Mouse (Mus musculus): ENCODE data around the gene Tceal7. TPM values are rescaled to one million over a fixed set of nuclear protein-coding genes. Genes with fewer than 3 reads are reported as not detected.
A peak's percentile ranks its signal among the peaks of the same experiment; 100 is the strongest.
"Not testable (repeated sequence)": the region's sequence is repeated elsewhere in the genome, so short reads cannot be mapped to it uniquely, and the experiment has no call there.

The Tceal7 gene
- total RNA-seq (2018; cell fraction: chromatin; rRNA removed) = not detected
- total RNA-seq (2018; cell fraction: cytosol; rRNA removed) = under 1 TPM in 4 of 26 experiments, not detected in 22; 0.17 to 0.21 (median 0.19) TPM
- not detected for total RNA-seq (2018; cell fraction: nucleus; rRNA removed)
- polyA plus RNA-seq (2018) = 0.90 TPM in 1 of 3 replicates, not detected in the others

DNA sequence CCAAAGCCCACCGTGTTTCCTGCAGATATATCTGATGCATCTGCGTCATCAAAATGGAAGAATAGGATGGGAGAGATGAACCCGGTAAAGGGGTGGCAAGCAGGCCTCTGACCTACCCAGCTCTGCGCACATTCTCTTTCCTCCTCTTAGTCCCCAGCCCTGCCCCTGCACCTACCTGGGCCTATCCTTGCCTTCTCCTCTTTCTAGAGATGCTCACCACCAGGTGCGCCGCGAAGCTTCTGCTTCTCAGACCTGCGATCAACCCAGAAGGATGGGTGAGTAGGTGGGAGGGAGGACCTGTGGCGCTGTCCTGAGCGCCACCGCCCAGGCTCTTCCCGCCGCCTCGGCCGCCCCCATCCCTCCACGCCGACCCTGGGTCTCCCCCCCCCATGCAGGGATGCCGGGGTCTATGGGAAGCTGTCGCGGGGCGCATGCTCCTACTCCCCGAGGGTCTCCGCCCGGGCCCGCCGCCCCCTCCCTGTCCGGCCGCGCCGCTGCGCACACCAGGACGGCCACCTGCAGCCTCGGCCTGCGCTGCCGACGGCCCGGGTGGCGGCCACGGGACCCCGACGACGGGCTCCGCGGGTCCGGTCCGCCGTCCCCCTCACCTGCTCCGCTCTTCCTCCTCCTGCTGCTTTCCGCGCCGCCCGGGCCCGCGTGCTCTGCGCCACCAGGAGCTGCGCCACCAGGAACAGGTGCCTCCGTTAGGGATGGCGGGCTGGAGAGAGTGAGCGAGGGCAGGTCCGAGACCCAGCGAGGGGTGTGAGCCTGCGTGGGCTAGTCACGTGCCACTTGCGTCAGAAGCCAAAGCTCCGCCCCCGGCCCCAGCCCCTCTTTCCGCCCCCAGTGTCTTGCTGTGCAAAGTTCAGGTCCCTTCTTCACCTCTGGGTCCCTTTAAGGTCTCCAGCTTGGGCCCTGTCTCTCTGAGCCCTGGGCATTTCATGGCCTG, at the start of gene Tceal7, which contains the start of gene Bex1:
Gene Tceal7, plus strand, starts transcription at position 51 of the 949 bp plus-strand sequence.
Gene Bex1, minus strand, starts transcription at position 785 of the 949 bp plus-strand sequence.
- WGBS (ENCODE audit: missing documents) = 66% methylated on average over 4 of the region's 67 CpGs
- not testable (repeated sequence) for H3K27ac ChIP-seq; H3K79me2 ChIP-seq (ENCODE audit: inconsistent target); H3K36me3 ChIP-seq (ENCODE audit: inconsistent target); H3K4me3 ChIP-seq (ENCODE audit: inconsistent target)

DNA sequence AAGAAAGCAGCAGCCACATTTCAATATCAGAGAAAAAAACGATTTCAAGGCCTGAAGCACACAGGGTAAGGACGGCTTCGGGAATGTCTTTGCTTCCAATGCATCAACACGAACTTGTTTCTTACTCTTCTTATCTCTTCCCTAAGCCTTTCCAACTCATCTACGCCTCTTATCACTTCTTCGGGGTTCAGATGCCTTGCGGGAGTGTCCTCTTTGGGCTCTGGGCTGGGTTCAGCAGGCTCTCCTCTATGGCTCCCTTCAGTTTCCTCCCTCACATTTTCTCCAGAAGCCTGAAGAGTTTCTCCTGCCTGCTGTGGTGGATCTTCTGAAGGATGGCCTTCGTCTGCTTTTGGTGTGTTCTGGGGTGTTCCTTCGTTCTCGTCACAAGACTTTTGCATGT, 44.0 kb upstream of the Tceal7 start:
- Histone ChIP-seq H3K4me3 (ENCODE audit: inconsistent target) (no peak overlapping the region), H3K36me3 (ENCODE audit: inconsistent target) (no peaks in the 10 kb centered on the region), H3K27ac (no peak overlapping the region), H3K79me2 (ENCODE audit: inconsistent target) (no peaks in the 10 kb centered on the region)
- 95% methylated on average over 10 of the region's 10 CpGs for WGBS (ENCODE audit: missing documents)

DNA sequence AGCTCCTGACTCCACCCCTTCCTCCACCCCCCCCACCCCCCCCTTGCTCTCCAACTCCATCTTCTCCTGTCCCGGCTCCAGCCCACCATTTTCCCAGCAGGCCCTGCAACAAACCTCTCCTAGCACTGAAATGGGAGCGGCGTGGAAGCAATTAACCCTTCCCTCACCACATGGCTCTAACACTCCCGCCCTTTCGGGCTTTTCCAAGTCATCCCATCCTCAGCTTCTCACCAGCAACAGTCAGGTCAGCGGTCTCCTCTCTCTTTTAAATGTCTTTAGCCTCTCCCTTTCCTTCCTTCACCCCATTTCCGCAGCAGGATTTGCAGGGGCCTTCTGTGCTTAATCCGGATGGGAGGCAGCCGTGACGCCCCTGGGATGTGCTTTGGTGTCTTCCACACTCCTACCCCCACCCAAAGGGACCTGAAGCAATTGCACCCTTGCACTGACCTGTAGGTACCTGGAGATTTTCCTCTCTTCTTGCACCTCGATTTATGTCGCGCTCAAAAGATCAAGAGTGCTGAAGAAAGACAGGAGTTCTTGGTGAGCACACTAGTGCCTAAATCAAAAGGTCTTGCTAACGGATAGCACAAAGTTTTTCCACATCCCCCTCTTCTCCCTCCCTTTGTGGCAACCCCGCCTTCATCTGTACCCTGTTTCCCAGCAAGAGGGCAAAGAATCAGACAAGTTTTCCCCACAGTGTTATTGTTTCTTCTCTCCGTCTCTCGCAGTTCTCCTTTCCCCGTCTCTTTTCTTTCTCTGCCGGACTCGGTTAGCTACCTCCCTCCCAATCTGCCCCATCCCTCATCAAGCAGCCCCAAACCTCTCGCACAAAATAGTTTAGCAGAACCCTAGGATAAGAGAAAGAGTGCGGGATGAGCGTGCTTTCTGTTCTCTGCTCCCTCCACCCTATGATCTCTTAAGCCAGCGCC, 43.1 kb upstream of the Tceal7 start:
- H3K4me3 ChIP-seq (ENCODE audit: inconsistent target) = peak overlapping the region; percentile 62
- H3K36me3 ChIP-seq (ENCODE audit: inconsistent target) = no peaks in the 10 kb centered on the region
- H3K27ac ChIP-seq = peak overlapping the region; percentile 59
- H3K79me2 ChIP-seq (ENCODE audit: inconsistent target) = no peaks in the 10 kb centered on the region
- 22% methylated on average over 18 of the region's 24 CpGs for WGBS (ENCODE audit: missing documents)

DNA sequence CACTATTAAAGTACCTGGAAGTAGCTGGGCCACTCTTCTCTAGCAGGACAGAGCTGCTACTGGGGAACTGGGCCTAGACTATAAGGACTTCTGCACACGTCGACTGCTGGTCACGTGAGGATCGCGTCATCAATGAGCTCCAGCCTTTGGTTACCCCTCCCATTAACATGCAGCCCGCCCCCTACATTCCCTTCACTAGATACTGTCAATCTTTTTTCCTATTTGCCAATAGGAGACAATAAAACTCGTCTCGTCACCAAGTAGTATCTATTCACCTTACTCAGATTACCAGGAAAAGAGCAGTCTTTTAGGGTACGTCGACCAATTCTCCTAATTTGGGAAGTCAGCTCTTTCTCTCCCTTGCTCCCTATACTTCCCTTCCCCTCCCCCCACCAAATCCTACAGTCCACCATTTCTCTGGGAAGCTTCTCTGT, 42.4 kb upstream of the Tceal7 start, which contains the start of gene Tceal8:
Gene Tceal8, minus strand, starts transcription at position 225 of the 434 bp plus-strand sequence.
- Histone ChIP-seq H3K4me3 (ENCODE audit: inconsistent target) (peak within 1 kb of the TSS; percentile 62), H3K27ac (peak within 1 kb of the TSS; percentile 59), H3K36me3 (ENCODE audit: inconsistent target) (no peaks in the 10 kb centered on the region), H3K79me2 (ENCODE audit: inconsistent target) (no peaks in the 10 kb centered on the region)
- 19% methylated on average over 10 of the region's 10 CpGs for WGBS (ENCODE audit: missing documents)

DNA sequence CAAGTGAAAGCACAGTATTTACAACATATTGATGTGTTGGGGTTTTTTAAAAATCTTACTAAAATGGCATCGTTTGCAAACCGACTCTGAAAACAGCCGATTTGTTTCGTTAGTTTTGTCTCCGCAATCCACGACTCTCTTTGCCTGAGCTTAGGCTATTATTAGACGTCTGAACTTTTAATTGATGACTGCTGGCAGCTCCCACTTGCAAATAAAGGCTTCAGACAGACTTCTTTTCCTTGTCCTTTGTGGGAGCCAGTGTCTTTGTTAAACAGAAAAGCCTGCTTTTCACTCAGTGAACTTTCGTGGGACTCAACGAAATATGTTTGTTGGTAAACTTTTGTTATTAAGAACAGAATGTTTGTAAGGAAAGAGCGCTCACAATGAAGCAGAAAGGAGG, 41.8 kb upstream of the Tceal7 start:
- no peak overlapping the region for H3K27ac ChIP-seq
- peak overlapping the region; percentile 62 for H3K4me3 ChIP-seq (ENCODE audit: inconsistent target)
- 53% methylated on average over 10 of the region's 10 CpGs for WGBS (ENCODE audit: missing documents)

DNA sequence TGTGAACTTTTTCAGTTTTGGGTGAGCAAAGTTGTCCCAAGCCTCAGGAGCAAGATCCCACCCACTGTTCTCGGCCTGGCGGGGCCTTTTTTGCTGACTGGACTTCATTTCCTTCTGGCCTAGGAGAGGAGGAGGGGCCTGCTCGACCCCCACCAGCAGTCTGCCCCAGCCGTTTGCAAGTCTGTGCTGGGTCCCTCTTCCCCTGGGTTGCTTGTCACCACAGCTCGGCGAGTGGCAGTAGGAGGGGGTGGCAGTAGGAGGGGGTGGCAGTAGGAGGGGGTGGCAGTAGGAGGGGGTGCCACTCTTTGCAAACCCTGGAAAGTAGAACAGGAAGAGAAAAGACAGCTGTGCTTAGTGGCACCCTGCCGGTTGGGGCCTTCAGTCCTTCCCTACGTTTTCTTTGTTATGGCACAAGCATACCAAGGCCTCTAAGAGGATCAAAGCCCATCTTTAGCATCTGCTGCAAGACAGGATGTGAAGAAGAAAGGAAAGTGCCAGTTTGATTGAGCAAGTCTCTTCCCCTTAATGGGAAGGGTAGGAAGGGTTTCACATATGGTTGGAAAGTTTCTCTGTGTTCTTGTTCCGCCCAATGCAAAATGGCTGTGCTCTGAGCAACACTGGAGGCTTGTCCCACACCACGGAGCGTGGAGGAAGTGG, 33.6 kb upstream of the Tceal7 start:
- H3K4me3 ChIP-seq (ENCODE audit: inconsistent target) = no peak overlapping the region
- no peaks in the 10 kb centered on the region for H3K36me3 ChIP-seq (ENCODE audit: inconsistent target)
- WGBS (ENCODE audit: missing documents) = 49% methylated on average over 7 of the region's 11 CpGs
- H3K27ac ChIP-seq = no peak overlapping the region
- H3K79me2 ChIP-seq (ENCODE audit: inconsistent target) = no peaks in the 10 kb centered on the region

More for the DNA sequence above, 41.8 kb upstream of the Tceal7 start:
- H3K79me2 ChIP-seq (ENCODE audit: inconsistent target) = no peaks in the 10 kb centered on the region
- H3K36me3 ChIP-seq (ENCODE audit: inconsistent target) = no peaks in the 10 kb centered on the region

DNA sequence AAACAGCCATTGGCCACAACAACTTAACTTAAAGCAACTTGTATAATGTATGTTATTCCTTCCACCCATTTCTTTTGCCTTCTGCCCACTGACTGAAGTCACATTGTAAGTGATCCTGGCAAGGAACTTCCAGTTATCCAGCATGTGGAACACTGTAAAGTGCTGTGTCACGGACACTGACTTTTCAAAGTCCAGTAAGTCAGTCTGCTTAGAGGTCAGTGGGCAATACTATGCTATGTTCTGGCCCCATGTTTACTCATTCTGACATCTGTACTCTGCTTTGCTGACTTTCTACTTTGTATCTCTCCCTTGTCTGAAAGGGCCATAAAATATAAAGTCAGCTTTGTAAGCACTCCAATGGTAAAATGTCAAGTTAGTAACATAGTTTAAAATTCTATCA, 31.5 kb upstream of the Tceal7 start:
- H3K36me3 ChIP-seq (ENCODE audit: inconsistent target) = no peaks in the 10 kb centered on the region
- H3K4me3 ChIP-seq (ENCODE audit: inconsistent target) = no peak overlapping the region
- no peaks in the 10 kb centered on the region for H3K79me2 ChIP-seq (ENCODE audit: inconsistent target)
- WGBS (ENCODE audit: missing documents) = 81% methylated on average over 1 of the region's 1 CpGs
- no peak overlapping the region for H3K27ac ChIP-seq

DNA sequence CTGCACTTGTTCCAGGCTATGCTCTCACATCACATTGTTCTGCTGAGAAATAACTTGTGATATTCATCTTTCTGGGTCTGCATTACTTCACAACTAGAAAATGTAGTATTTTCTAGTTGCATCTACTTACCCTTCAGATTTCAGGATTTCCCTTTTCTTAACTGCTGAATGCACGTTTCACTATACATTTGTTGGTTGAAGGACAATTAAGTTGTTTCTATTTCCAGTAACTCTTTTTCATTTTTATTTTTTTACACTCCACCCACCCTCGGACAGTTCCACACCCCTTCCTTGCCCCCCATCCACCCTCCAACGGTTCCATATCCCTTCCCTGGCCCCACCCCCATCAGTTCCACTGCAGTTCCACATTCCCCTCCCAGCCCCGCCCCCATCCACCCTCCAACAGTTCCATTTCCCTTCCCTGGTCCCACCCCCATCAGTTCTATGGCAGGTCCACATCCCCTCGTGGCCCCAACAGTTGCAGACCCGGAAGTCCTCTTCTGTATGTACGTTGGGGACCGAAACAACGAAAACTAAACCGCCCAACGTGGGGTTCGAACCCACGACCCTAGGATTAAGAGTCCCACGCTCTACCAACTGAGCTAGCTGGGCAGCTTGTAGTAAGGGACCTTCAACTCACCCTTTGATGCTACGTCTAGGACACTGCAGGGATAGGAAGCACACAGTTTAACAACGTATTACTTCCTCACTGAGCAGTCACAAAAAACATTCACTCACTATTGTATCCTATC, 19.2 kb upstream of the Tceal7 start:
- 77% methylated on average over 14 of the region's 16 CpGs for WGBS (ENCODE audit: missing documents)

DNA sequence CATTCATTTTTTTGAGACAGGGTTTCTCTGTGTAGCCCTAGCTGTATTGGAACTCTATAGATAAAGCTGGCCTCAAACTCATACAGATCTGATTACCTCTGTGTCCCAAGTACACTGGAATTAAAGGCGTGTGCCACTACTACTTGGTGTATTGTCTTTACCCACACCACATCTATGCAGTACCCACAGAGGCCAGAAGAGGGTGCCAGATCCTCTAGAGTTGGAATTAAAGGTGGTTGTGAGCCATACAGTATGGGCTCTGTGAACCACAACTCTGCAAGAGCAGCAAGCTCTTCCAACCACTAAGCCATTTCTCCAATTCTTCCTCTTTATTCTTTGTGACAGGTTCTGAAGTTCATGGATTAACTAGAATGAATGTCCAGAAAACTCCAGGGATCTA, 17.7 kb upstream of the Tceal7 start:
- no peak overlapping the region for H3K4me3 ChIP-seq (ENCODE audit: inconsistent target)
- H3K27ac ChIP-seq = no peak overlapping the region
- no CpG with 5 or more reads among the region's 1 CpGs for WGBS (ENCODE audit: missing documents)
- no peaks in the 10 kb centered on the region for H3K79me2 ChIP-seq (ENCODE audit: inconsistent target)
- no peaks in the 10 kb centered on the region for H3K36me3 ChIP-seq (ENCODE audit: inconsistent target)

More for the DNA sequence above, 19.2 kb upstream of the Tceal7 start:
- Histone ChIP-seq H3K79me2 (ENCODE audit: inconsistent target) (no peaks in the 10 kb centered on the region), H3K36me3 (ENCODE audit: inconsistent target) (no peaks in the 10 kb centered on the region), H3K4me3 (ENCODE audit: inconsistent target) (no peak overlapping the region), H3K27ac (no peak overlapping the region)

DNA sequence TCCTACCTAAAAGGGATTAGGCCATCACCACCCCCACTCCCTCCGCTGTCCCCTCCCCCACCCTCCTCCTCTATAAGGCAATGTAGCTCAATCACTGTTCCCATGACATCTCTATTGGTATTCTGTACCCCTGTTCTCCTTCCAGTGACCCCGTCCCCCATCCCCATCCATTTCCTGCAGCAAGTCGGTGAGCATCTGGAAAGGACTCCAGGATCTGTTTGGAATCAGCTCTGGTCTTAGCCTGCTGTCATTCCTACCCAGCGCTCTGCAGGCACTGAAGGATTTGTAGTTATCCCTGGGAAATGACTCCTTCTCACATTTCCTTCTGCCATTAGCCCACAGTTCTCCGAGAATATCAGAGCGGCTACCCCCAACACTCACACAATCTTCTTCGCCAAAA, 11.3 kb upstream of the Tceal7 start:
- Histone ChIP-seq H3K4me3 (ENCODE audit: inconsistent target) (no peak overlapping the region), H3K79me2 (ENCODE audit: inconsistent target) (no peaks in the 10 kb centered on the region), H3K36me3 (ENCODE audit: inconsistent target) (no peaks in the 10 kb centered on the region), H3K27ac (no peak overlapping the region)
- WGBS (ENCODE audit: missing documents) = 30% methylated on average over 6 of the region's 7 CpGs

DNA sequence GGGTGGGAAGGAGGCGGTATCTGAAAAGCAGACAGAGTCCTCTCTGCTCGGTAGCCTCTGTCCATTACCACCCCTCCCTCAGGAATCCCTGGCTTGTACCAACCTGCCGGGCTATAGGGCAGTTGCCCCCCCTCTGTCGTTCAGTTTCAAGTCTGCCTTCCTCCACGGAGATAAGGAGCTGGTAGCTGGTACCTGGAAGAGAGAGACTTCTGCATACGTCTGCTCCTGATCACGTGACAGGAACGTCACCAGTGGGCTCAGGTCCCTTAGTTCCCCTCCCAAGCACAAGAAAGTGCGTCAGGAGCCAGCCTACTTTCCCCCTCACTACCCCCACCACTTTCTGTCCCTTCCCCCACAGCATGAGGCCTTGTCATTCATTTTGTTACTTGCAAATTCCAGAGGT, 10.9 kb upstream of the Tceal7 start, which contains the start of gene Tceal5:
Gene Tceal5, minus strand, starts transcription at position 213 of the 403 bp plus-strand sequence.
- H3K27ac ChIP-seq = no peak within 1 kb of the TSS
- 18% methylated on average over 6 of the region's 9 CpGs for WGBS (ENCODE audit: missing documents)
- H3K79me2 ChIP-seq (ENCODE audit: inconsistent target) = no peaks in the 10 kb centered on the region
- no peak within 1 kb of the TSS for H3K4me3 ChIP-seq (ENCODE audit: inconsistent target)
- no peaks in the 10 kb centered on the region for H3K36me3 ChIP-seq (ENCODE audit: inconsistent target)

DNA sequence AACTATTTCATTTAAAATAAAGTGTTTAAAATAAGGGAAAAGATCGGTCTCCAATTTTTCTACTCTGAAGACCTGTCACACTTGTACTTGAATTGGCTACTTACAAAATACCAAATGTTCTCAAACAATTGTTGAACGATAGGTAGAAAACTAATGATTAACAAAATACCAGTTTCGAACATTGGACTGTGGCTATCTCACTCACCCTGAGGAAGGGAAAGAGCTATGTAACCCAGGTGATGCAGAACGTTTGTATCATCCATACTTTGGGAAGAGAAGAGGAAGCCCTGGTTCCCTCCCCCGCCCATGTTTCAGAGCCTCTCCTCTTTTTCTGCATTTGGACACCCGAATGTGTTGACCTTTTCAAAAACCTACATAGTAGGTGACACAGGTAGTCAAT, 10.2 kb upstream of the Tceal7 start:
- Histone ChIP-seq H3K36me3 (ENCODE audit: inconsistent target) (no peaks in the 10 kb centered on the region), H3K4me3 (ENCODE audit: inconsistent target) (no peak overlapping the region), H3K27ac (no peak overlapping the region), H3K79me2 (ENCODE audit: inconsistent target) (no peaks in the 10 kb centered on the region)
- 79% methylated on average over 4 of the region's 6 CpGs for WGBS (ENCODE audit: missing documents)

DNA sequence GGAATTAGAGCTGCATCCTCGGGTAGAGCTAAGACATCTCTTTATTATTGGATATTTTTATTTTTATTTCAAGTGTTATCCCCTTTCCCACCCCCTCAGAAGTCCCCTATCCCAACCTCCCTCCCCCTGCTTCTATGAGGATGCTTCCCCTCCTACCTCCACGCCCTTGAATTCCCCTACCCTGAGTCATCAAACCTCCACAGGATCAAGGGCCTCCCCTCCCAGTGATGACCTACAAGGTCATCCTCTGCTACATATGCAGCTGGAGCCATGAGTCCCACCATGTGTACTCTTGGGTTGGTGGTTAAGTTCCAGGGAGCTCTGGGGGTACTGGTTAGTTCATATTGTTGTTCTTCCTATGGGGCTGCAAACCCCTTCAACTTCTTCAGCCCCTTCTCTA, 1.2 kb upstream of the Tceal7 start:
- WGBS (ENCODE audit: missing documents) = 83% methylated on average over 2 of the region's 2 CpGs
- no peak overlapping the region for H3K27ac ChIP-seq
- no peaks in the 10 kb centered on the region for H3K36me3 ChIP-seq (ENCODE audit: inconsistent target)
- no peak overlapping the region for H3K4me3 ChIP-seq (ENCODE audit: inconsistent target)
- H3K79me2 ChIP-seq (ENCODE audit: inconsistent target) = no peaks in the 10 kb centered on the region
